Mouse (Mus musculus) thymus, postnatal 10 days (tissue): ENCODE data around the gene Szrd1.

ENCODE experiments used
- DNase-seq, 2 experiments: peaks; one replicate each; pipeline ENCODE4 v3.0.0; 2021; ENCODE audit warnings: low spot score in 2 of 2

The Szrd1 gene

DNA sequence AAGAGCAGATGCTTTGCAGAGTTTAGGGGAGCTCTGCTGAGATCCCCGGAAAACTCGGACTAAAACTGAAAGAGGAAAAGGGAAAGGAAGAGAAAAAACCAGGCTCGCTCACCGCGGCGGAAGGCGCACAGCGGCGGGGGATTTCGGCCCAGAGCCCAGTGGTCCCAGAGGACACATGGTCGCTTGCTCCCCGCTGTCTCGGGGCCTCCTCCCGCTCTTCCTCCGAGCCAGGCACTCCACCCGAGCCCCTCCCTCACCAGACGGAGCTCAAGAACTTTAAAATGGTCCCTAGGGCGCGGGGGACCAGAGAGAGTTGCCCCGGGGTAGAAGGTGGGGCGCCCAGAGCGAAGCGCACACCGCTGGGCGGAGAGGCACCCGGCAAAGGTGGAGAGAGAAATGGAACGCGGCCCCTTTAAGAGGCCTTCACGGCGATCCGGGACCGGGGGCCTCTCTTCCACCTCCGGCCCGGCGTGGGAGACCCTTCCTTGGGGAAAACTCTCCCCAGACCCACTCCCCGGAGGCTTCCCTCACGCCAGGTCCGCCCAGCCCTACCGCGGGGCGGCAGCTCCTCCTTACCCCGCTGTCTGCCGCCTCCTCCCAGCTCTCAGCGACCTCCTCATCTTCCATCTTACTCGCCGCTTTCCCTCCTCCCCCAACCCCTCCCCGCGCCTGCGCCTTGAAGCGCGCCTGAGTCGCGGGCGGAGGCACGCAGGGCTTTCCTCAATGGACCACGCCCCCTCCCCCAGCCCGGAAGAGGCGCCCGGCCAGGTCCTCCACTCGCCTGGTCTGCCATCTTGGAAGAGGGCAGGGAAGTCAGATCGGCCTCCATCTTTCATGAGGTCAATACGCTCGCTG is at the start of gene Szrd1:
Gene Szrd1, minus strand, starts transcription at position 660 of the 855 bp plus-strand sequence.
- DNase-seq = peak; percentile 99

DNA sequence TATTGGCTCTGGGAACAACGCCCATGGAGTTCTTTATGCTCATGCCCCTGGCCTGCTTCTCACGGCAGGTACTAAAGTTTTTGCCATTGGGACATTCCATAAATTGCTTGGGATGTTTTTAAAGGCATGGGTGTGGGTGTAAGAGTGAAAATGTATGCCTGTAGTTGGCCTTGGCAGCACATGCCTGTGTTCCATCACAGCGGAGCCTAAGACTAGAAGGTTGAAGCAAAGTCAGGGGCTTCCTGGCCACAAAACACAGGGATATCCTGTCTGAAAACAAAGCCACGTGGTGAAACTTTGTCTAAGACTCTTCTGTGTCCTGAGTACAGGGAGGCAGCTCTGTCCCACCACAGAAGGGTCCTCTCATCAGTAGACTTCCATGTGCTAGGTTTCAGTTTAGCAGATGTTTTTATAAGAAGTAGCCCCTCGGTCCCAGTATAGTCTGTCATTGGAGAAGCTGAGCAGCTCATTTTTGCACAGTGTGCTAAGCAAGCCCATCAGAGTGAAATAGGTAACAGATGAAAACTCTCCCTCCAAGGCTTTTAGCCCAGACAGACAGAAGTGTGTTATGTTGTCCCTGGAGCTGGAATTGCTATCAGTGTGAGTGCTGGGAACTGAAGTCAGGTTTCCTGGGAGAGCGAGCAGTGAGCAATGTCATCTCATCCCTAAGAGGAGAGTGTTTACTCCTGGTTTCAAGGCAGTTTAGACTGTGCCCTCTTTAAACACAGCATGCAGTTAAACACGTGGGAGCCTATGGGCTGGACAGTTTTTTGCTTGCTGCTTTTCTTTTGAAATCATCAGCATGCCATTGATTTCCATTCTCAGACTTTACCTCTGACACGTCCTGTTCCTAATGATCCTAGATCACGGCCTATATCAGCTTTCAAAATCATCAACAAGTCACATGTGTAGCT is 47.6 kb upstream of the Szrd1 start:
- DNase-seq = no peak

DNA sequence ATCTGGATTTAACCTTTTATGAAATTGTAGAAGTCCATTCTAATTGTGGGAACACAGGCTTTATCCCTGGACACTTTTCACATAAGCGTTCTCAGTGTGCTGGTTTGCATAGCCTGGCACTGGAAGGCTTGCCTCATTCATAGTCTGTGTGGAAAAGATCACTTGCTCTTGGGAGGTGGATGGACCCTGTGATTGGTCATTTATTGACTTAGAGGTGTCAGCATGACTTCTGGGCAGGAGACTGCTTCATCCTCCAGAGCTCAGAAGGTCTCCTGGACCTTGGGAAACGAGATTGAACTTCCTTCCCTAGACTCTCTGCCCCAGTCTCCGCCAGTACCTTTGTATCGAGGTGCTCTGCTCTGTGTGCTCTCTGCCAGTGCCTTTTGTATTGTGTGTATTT is 44.9 kb upstream of the Szrd1 start:
- DNase-seq = no peak

DNA sequence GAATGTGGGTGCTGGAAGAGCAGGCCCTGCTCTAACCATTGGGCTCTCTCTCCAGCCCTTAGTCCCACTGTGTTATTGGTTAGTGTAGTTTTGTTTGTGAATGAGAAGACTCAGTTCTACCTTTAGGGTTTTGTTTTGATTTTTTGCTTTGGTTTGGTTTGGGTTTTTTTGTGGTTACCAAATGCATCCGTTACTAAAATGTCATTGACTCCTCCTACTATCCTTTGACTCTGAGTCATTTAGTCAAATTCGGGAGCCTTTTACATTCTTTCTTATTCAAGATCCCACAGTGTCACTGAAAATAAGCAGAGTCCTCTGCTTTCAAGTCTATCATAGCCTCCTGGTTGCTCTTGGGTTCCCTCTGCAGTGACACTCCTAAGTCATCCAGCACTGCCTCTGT is 44.4 kb upstream of the Szrd1 start:
- DNase-seq = no peak

DNA sequence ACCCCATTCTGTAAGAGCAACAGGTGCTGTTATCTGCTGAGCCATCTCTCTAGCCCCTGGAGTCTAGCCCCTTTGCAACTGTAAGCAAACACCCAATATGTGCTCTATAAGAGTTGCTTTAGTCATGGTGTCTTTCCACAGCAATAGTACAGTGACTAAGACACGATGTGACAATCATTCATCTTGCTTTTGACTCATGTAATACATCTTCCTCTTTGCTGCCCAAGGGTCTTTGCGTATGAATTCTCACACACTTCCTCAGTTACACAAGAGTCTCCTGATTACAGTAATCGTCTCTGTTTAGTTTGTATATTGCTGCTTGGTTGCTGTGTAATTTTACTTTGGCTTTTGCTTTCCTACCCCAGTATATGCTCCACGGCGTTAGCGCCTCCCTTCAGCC is 42.4 kb upstream of the Szrd1 start:
- no peak for DNase-seq

DNA sequence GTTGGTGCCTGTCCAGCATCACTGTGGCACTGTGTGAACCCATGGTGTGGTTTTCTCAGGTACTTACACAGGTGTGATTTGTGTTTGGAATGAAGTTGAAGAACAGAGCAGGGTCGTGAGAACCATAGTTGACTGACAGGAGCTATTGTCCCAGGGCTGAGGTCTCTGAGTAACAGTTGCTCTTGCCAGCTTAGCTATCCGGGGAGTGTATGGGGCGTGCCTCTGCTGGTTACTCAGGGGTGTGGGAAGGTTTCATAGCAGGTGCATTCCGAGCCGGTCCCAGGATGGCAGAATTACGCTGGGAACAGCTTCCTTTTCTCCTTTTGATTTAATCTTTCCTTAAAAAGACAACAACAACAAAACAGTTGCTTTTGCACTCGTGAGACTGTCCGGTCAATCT is 41.3 kb upstream of the Szrd1 start:
- no peak for DNase-seq

DNA sequence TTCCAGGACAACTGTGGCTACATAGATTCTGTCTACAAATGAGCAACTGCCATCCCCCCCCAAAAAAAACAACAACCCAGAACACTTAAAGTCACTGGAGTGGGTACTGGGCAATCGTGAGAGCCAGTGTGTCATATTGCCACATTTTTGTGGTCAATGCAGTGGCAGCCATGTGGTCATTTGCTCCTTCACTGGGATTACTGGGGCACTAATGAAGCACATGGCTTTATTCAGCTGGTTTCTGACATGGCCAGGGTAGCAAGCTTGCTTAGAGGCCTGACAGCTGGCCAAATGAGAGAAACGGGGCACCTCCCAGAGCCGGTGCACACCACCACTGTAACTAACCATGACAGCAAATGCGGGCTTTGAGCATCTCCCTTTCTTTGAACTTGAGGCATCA is 38.9 kb upstream of the Szrd1 start:
- no peak for DNase-seq

DNA sequence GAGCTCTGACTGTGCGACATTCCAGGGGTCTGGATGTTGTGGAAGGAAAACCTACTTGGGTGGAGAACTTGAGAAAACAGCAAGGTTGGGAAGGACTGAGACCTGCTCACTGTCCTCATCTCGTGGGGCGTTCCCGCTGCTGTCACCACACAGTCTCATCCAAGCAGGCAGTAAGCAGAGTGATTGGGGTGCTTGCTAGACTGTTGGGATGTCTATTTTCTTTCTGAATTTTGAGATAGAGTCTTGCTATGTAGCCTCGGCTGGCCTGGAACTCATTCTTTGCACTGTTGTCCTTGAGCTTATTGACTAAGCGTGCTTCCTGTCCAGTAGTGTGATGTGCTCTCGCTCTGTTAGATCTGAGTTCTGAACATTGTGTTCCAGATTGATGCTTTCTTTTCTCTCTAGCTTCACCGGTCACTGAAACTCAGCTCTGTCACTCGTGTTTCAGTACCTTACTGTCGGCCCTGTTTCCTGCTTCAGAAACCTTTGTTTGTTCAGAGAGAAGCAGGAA is 36.8 kb upstream of the Szrd1 start:
- DNase-seq = no peak

DNA sequence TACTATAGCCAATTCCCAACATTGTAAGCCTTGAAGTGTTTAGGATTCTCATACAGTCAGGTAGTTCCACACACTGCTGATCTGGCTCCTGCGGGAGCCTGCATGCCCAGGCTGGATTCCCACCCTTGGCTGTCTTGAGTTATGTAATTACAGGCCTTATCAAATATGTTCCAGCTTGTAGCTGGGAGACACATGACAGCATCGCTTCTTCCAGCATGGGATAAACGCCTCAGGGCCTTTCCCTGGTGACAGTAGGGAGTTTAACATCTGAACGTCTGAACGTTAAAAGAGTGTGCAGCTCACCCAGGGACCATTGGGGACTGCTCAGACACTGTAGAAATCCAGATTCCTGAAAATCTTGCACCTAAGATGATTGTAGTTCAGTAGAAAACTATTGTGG is 36.2 kb upstream of the Szrd1 start:
- no peak for DNase-seq

DNA sequence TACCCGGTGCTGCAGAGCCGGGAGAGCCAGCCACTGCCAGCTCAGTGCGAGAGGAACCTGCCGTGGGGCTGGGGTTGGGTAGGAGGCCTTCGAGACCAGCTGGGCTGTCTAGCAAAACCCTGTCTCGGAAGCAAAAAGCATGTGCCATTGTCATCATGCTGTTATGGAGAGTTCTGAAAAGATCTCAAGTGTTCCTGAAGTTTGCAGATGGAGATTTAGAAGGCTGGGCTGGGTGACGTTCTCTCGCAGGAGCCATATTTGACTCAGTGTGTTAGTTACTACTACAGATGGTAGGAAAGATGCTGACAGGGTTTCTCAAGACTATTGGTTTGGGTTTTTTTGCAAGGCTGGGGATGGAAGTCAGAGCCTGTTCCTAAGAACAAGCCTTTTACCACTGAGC is 32.5 kb upstream of the Szrd1 start:
- DNase-seq = no peak

DNA sequence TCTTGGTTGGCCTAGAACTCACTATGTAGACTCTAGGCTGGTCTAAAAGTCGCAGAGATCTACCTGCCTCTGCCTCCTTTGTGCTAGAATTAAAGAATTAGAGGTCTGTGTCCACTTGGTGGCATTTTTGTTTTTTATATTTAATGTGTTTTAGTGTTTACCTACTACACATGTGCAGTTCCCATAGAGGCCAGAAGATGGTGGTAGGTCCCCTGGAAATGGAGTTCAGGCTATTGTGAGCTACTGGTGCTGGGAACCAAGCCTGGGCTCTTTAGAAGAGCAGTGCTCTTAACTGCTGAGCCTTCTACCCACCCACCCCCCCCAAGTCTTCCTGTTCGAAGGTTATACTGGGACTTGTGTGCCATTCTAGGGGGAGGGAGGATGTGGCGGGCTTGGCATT is 27.6 kb upstream of the Szrd1 start:
- DNase-seq = no peak

DNA sequence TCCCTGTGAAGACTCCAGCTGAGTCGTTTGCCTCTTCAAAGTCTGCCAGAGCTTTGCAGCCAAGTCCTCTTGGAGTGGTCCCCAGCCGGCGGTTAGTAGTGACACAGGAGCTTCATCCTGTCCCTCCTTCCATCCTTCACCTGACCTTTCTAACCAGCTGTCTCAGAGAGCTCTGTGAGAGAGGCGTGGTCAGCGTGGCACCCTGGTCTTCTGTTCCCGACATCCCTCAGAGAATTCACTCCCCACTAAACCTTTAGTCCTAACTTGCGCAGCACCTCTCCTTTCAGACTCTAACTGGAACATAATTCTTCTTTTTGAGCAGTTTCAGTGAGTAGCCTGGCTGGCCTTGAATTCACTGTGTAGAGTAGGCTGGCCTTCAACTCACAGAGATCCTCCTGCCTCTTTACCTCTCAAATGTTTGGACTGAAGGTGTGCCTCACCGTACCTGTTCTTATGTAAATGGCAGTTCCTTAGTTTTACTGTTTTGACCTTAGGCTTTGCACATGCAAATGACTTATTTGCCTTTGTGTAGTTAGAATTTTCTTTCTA is 26.2 kb upstream of the Szrd1 start:
- DNase-seq = no peak

DNA sequence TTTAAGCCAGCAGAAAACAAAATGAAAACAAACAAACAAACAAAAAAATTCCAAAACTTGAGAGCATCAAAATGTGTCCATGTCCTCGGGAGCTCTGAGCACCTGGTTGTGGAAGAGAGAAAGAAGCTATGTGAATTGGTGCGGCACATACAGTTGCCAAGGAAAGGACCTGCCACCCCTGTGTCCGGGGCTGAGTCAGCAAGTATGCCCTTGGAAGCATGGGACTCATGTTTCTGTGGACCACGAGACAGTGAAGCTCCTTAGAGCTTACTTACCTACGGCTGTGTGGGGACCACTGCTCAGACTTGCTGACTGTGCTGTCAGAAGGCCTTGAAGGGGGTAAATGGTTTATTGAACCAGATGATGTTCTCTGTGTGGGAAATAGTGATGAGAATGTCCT is 24.2 kb upstream of the Szrd1 start:
- DNase-seq = no peak

DNA sequence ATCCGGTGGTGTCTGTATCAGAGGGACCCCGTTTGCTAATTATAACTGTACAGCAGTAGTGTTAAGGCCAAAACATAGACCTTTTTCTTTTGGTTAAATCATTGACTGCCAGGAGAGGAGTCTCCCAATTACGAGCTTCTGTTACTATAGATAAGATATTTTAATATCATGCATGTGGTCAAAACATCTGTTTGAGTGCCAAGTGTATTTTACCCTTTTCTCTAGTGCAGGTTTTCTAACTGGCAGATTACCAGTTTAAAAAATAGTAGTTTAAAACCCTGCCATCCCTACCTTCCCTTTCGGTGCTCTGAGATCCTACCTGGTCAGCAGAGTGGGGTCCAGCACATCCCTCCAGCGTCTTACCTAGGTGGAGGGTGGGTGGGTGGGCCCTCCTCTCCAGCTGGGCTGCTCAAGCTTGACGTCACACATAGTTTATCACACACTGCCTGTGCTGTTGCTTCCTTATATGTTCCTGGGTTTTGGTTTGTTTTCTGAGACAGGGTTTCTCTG is 22.2 kb upstream of the Szrd1 start:
- no peak for DNase-seq

DNA sequence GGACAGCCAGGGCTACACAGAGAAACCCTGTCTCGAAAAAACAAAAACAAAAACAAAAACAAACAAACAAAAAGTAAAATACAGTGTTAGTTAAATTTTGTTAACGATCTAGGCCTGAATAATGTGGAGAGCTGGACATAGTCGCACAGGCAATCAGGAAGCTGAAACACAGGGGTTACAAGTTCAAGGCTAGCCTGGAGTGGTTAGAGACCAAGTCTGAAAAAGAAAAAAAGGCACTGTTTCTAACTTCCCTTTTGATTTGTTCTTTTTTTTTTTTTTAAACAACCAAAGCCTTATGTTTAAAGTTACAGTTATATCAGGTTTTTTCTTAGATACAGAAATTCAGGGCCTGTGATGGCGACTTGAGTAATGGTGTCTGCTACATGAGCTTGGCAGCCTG is 20.6 kb upstream of the Szrd1 start:
- DNase-seq = no peak

DNA sequence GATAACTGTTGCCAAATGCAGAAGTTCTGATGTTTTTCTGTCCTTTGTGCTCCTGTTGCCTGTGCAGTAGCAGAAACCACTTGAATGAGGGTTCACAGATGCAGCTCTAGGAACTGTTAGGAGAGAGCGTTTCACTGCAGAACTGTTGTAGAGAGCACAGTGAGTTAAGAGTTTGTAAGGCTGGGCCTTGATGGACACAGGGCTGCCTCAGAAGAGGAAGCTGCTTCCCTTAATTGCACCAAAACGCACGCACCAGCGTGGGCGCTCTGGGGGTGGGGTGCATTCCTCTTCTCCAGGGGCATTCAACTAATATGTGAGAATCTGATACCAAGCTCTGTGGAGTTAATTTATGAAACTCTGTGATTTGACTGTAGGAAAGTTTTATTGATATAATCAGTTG is 20.1 kb upstream of the Szrd1 start:
- DNase-seq = no peak

DNA sequence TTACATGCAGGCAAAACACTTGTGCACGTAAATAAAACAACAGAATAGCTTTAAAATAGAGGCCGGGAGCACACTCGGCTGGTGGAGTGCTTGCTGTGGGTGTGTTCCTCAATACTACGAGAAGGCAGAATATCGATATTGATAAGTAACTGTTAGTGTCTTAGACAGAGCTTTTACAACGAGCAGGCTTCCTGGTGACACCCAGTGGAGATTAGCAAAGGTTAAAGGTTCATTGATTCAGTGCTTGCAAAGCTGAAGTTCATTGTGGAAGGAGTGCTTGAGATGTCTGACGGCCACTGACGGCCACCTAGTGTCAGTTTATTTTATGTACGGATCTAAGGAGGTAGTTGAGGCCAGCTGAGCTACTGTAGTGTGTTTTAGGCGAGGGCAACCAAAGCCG is 19.5 kb upstream of the Szrd1 start:
- no peak for DNase-seq

DNA sequence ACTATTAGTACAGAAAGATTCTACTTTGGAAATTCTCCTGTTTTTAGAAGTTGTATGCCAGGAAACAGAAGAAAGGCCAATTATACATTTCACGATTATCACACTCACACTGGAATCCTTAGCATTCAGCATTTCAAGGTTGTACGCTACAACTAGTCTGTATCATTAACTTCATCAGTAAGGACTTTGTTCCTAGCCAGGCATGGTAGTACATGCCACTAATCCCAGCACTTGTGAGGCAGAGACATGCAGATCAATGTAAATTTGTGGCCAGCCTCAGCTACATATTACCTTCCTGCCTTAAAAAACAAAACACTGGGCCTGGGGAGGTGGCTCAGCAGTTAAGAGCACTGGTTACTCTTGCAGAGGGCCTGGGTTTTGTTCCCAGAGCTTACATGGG is 19.0 kb upstream of the Szrd1 start:
- no peak for DNase-seq

DNA sequence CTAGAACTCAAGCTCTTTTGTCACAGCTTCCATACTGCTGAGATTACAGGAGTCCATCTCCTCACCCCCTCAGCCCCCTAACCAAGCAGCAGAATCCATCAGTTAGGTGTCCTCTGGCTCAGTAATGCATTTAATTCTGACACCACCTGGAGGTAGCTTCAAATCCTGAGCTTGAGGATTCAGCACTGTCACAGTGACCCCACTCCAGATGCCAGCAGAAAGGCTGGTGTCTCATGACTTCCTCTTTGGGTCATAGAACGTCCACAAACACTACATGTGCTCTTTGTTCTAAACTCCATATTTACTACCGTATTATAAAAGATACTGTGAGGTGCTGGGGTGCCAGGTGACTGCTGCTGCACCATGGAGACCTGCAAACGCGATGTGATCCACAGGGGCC is 17.9 kb upstream of the Szrd1 start:
- DNase-seq = no peak

DNA sequence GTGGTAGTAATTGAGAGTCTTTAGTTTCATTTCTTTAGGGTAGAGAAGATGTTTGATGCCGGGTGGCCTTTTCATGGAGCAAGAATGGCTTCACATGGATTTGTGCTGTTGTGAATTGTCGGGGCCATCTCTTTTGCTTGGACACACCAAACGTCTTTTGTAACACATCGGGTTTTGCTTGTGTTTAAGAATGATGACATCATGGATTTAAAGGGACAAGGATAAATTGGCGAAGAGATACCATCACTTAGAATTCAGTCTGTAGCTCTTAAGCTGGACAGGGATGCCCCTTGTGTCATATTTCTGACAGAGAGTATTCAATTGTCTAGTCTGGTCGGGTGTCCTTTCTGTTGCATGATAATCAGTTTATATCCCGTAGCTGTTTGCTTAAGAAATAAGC is 9.5 kb upstream of the Szrd1 start:
- DNase-seq = no peak

DNA sequence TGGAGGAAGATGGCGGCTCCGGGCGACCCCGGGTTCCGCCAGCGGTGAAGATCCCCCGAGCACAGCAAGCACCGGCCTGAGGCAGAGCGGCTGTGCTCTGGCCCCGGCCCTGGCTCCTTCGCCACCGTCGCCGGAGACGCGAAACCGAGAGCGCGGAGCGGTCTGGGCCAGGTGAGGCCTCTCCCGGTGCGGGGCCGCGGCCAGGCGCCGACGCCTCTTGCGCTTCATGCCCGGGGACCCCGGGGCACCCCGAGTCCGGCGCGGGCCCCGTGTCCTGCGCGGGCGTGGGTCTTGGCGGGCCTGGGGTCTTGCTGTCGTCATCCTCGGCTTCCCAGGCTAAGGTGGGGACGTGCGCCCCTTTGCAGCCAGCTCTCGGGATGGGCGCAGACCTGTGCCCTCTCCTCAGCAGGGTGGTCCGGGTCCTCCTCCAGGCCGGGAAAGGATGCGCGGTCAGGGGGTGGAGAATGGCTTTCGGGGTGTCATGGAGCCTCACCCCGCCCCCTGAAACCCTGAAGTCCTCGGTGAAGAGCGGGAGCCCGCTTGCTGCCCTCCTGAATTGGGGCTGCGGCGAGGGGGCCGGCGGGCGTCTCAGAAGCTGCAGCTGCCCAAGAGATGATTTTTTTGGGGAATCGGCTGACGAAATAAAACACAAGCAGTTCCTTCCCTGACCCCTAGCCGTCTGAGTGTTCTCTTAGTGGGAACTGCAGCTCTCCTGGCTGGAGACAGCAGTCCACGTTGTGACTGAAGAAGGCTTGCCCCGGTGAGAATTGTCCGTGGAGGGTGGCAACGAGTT is 8.6 kb upstream of the Szrd1 start:
- DNase-seq = peak; percentile 50 to 61
